Mouse (Mus musculus): ENCODE data around the gene Rpl28.

- TF ChIP-seq E2F4 (IDR thresholded peaks at IDR 0.05; ENCODE audit: insufficient read depth) (no peak), TCF12 (IDR thresholded peaks at IDR 0.05; ENCODE audit: insufficient read depth, poor library complexity, severe bottlenecking) (no peak), USF1 (IDR thresholded peaks at IDR 0.05; ENCODE audit: low read depth) (no peak), POLR2A (IDR thresholded peaks at IDR 0.05; ENCODE audit: insufficient read length, low read depth) (no peak), POLR2AphosphoS2 (IDR thresholded peaks at IDR 0.05; ENCODE audit: insufficient read length, low read depth) (no peak), MYOD1 (IDR thresholded peaks at IDR 0.05; ENCODE audit: control insufficient read depth in 1 of 3, insufficient read length in 2 of 3, low read depth in 2 of 3) (no peak), REST (IDR thresholded peaks at IDR 0.05; ENCODE audit: insufficient read depth, insufficient read length) (no peak)
These were observed 51.0 kb downstream of the Rpl28 start for GRCm38 (mm10) chr7:4843604-4844244.
